Mouse (Mus musculus) testis, adult 2 months (tissue): ENCODE measurements around the gene Clasp1.

Source experiments
- CTCF ChIP-seq: fragments of 200-500 bp; IDR thresholded peaks from 2 replicates; pipeline ENCODE4 v1.5.1; 2012; ENCODE audit warnings: low read depth, mild to moderate bottlenecking, inconsistent platforms, low read length, moderate library complexity; ENCODE audit not compliant: control insufficient read depth, insufficient read depth, insufficient replicate concordance
- POLR2A ChIP-seq: fragments of 200-500 bp; IDR thresholded peaks from 2 replicates; pipeline ENCODE4 v1.6.1; 2012; ENCODE audit warnings: low read depth, mild to moderate bottlenecking, inconsistent platforms, low read length, moderate library complexity; ENCODE audit not compliant: control insufficient read depth

GRCm38 (mm10) chr1:118539046-118539445 is 150.2 kb downstream of the Clasp1 start:
- TF ChIP-seq CTCF (no peak), POLR2A (no peak)
